8 mouse cellular contexts compared by ENCODE assay signal in genomic region chr19:8966590-8967372, GRCm38 (mm10). TPM values are rescaled to one million over a fixed set of nuclear protein-coding genes. Genes with fewer than 3 reads are reported as not detected.
DNase-seq lines count a peak whose midpoint lies in the region; ATAC-seq and TF ChIP-seq lines count a peak whose summit lies in the region.

Gene Eef1g, plus strand, starts transcription at chr19:8967041.

- H3K4me3 ChIP-seq in embryonic facial prominence, embryonic 14.5 days (ENCODE audit: low read depth, low read length), result peak within 1 kb of the TSS; percentile 83
- peak within 1 kb of the TSS; percentile 82 for H3K4me3 ChIP-seq in heart, adult 2 months
- peak within 1 kb of the TSS; percentile 87 for H3K4me3 ChIP-seq in limb, embryonic 13.5 days
- H3K4me3 ChIP-seq in midbrain, embryonic 16.5 days (ENCODE audit: low read depth, low read length), result peak within 1 kb of the TSS; percentile 78

- DNase-seq in 3T3-L1 (ENCODE audit: low read depth, low spot score), result peak; percentile 100
- peak; percentile 92 to 95 for DNase-seq in adrenal gland, postnatal 4 days (ENCODE audit: low spot score in 2 of 2)
- DNase-seq in embryonic facial prominence, embryonic 14.5 days (ENCODE audit: low spot score), result peak; percentile 100
- peak; percentile 96 to 100 for DNase-seq in heart, adult 2 months
- DNase-seq in kidney, adult 8-10 months, result peak; percentile 99 to 100
- peak; percentile 90 to 99 for DNase-seq in spleen, postnatal 10 days (ENCODE audit: low spot score in 2 of 2)

- TF ChIP-seq POLR2A in heart, adult 2 months (IDR thresholded peaks at IDR 0.05; ENCODE audit: insufficient read depth, low read depth, low read length), result peak; percentile 88

- H3K36me3 ChIP-seq in embryonic facial prominence, embryonic 14.5 days (ENCODE audit: control insufficient read depth, insufficient read depth, low read length), result peaks cover 76% of the 10 kb centered on the region
- peaks cover 8% of the 10 kb centered on the region; the same call in 1 of the 2 replicates for H3K36me3 ChIP-seq in heart, adult 2 months (ENCODE audit: control insufficient read depth, insufficient read depth, low read length)
- peaks cover 75% of the 10 kb centered on the region for H3K36me3 ChIP-seq in limb, embryonic 13.5 days
- peaks cover 45% of the 10 kb centered on the region for H3K36me3 ChIP-seq in midbrain, embryonic 16.5 days (ENCODE audit: control insufficient read depth, insufficient read depth, low read length)

- H3K79me2 ChIP-seq in heart, adult 2 months (replicated peaks; ENCODE audit: control insufficient read depth, insufficient read depth, low read length), result no peaks in the 10 kb centered on the region

- WGBS in embryonic facial prominence, embryonic 14.5 days, result under 1% methylated on average over 49 of the region's 52 CpGs
- WGBS in heart, adult 2 months, result under 1% methylated on average over 52 of the region's 52 CpGs
- under 1% methylated on average over 52 of the region's 52 CpGs for WGBS in limb, embryonic 13.5 days
- under 1% methylated on average over 52 of the region's 52 CpGs for WGBS in midbrain, embryonic 16.5 days

- peak; percentile 99 for ATAC-seq in embryonic facial prominence, embryonic 14.5 days (ENCODE audit: low read depth)
- peak; percentile 99 for ATAC-seq in limb, embryonic 13.5 days (ENCODE audit: low FRiP score, low read depth)
- peak; percentile 98 for ATAC-seq in midbrain, embryonic 16.5 days

- H3K4me1 ChIP-seq in embryonic facial prominence, embryonic 14.5 days (ENCODE audit: control insufficient read depth, insufficient read depth, low read length), result peaks cover 10% of the 10 kb centered on the region; the same call in 1 of the 2 replicates
- H3K4me1 ChIP-seq in heart, adult 2 months (ENCODE audit: control insufficient read depth, insufficient read depth, low read length), result peaks cover 5% of the 10 kb centered on the region
- peaks cover 28% of the 10 kb centered on the region for H3K4me1 ChIP-seq in limb, embryonic 13.5 days
- H3K4me1 ChIP-seq in midbrain, embryonic 16.5 days (ENCODE audit: control insufficient read depth, insufficient read depth, low read length), result peaks cover 17% of the 10 kb centered on the region

- H3K27me3 ChIP-seq in embryonic facial prominence, embryonic 14.5 days (replicated peaks; ENCODE audit: control insufficient read depth, insufficient read depth, low read length), result no peaks in the 10 kb centered on the region
- H3K27me3 ChIP-seq in heart, adult 2 months (ENCODE audit: control insufficient read depth, insufficient read depth, low read length), result no peaks in the 10 kb centered on the region
- H3K27me3 ChIP-seq in limb, embryonic 13.5 days, result no peaks in the 10 kb centered on the region
- H3K27me3 ChIP-seq in midbrain, embryonic 16.5 days (ENCODE audit: control insufficient read depth, insufficient read depth, low read depth, low read length), result no peaks in the 10 kb centered on the region

- peak; percentile 53 for TF ChIP-seq EP300 in heart, adult 2 months (IDR thresholded peaks at IDR 0.05; ENCODE audit: insufficient read depth, low read depth, low read length)

- H3K9ac ChIP-seq in embryonic facial prominence, embryonic 14.5 days (ENCODE audit: low read depth, low read length), result peak within 1 kb of the TSS; percentile 90
- H3K9ac ChIP-seq in heart, adult 2 months (ENCODE audit: low read depth, low read length), result peak within 1 kb of the TSS; percentile 79
- peak within 1 kb of the TSS; percentile 95 for H3K9ac ChIP-seq in limb, embryonic 13.5 days
- H3K9ac ChIP-seq in midbrain, embryonic 16.5 days (ENCODE audit: low read depth, low read length), result peak within 1 kb of the TSS; percentile 82

- H3K9me3 ChIP-seq in embryonic facial prominence, embryonic 14.5 days (ENCODE audit: control insufficient read depth, low read length), result no peaks in the 10 kb centered on the region
- no peaks in the 10 kb centered on the region for H3K9me3 ChIP-seq in limb, embryonic 13.5 days
- no peaks in the 10 kb centered on the region for H3K9me3 ChIP-seq in midbrain, embryonic 16.5 days (replicated peaks; ENCODE audit: control insufficient read depth, low read length, poor library complexity, severe bottlenecking)

- peak within 1 kb of the TSS; percentile 71 for H3K4me2 ChIP-seq in embryonic facial prominence, embryonic 14.5 days (ENCODE audit: low read depth, low read length)
- H3K4me2 ChIP-seq in limb, embryonic 13.5 days (replicated peaks), result peak within 1 kb of the TSS; percentile 92
- H3K4me2 ChIP-seq in midbrain, embryonic 16.5 days (ENCODE audit: low read length), result peak within 1 kb of the TSS; percentile 94

- TF ChIP-seq CTCF in heart, adult 2 months (IDR thresholded peaks at IDR 0.05), result no peak

- H3K27ac ChIP-seq in embryonic facial prominence, embryonic 14.5 days (replicated peaks; ENCODE audit: low read depth, low read length), result peak within 1 kb of the TSS; percentile 98
- peak within 1 kb of the TSS; percentile 96 for H3K27ac ChIP-seq in heart, adult 2 months
- H3K27ac ChIP-seq in limb, embryonic 13.5 days, result peak within 1 kb of the TSS; percentile 96
- H3K27ac ChIP-seq in midbrain, embryonic 16.5 days (ENCODE audit: low read length), result peak within 1 kb of the TSS; percentile 85

- intact Hi-C loops in heart, adult 2 months (cut with DNase I), result loop anchor here (5.0 kb wide), 1 partner anchor 94 kb away; the partner anchor contains the start of gene Ubxn1

RNA-seq across cellular contexts. Expression of gene Eef1g, which starts in this region (rescaled TPM):
- total RNA-seq in adrenal gland, postnatal 4 days (2021), result 100 to 1,000 TPM; 505 to 508 TPM
- polyA plus RNA-seq in embryonic facial prominence, embryonic 14.5 days (2014; fragmentation: Nextera tagmentation; extraction: Ambion mirVana), result 469 and 503 TPM in 2 replicates
- 100 to 1,000 TPM; 224 to 260 TPM for total RNA-seq in heart, adult 2 months (2021)
- 191 and 291 TPM in 2 replicates for polyA plus RNA-seq in heart, adult 2 months (2012; rRNA removed)
- polyA plus RNA-seq in limb, embryonic 13.5 days (2015; fragmentation: Nextera tagmentation; extraction: Ambion mirVana), result 508 and 512 TPM in 2 replicates
- 283 and 293 TPM in 2 replicates for polyA plus RNA-seq in midbrain, embryonic 16.5 days (2015; fragmentation: Nextera tagmentation; extraction: Ambion mirVana)

Comparison
In these comparisons a context has a peak if more than half of its experiments do, and no peak if none do; other contexts are left out.
1. Peak in every context shown above with its lines: DNase-seq, ATAC-seq, H3K4me3 ChIP-seq and H3K27ac ChIP-seq.